Mouse (Mus musculus) olfactory bulb, adult 2 months (tissue): Measurements from ENCODE around the gene Speer4f1.
"Not testable (repeated sequence)": the region's sequence is repeated elsewhere in the genome, so short reads cannot be mapped to it uniquely, and the experiment has no call there.

Experiments
- CTCF ChIP-seq: fragments of 200-500 bp; IDR thresholded peaks from 2 replicates; pipeline ENCODE4 v1.5.1; 2012; ENCODE audit warnings: low read depth, mild to moderate bottlenecking, low read length, moderate library complexity; ENCODE audit not compliant: insufficient read depth
- POLR2A ChIP-seq: fragments of 200-500 bp; IDR thresholded peaks from 2 replicates; pipeline ENCODE4 v1.6.1; 2012; ENCODE audit warnings: mild to moderate bottlenecking, low read depth, low read length, moderate library complexity; ENCODE audit not compliant: insufficient read depth

GRCm38 (mm10) chr5:17475798-17476197 is at the start of gene Speer4f1:
- not testable (repeated sequence) for TF ChIP-seq CTCF, POLR2A
